Mouse (Mus musculus) kidney, postnatal 10 days (tissue): ENCODE data around the gene Opcml.

Experiments used
- DNase-seq: peaks from one replicate; pipeline ENCODE4 v3.0.0; 2021; ENCODE audit warnings: mixed read lengths

The Opcml gene

GRCm38 (mm10) chr9:28262021-28262420 lies 471.4 kb downstream of the Opcml start:
- no peak for DNase-seq

GRCm38 (mm10) chr9:28262896-28263295 lies 472.3 kb downstream of the Opcml start:
- no peak for DNase-seq

- no peak for DNase-seq
Observed at GRCm38 (mm10) chr9:28264761-28265160, 474.2 kb downstream of the Opcml start.

GRCm38 (mm10) chr9:28273816-28274215 lies 483.2 kb downstream of the Opcml start:
- no peak for DNase-seq

- no peak for DNase-seq
Observed at GRCm38 (mm10) chr9:28278555-28278954, 488.0 kb downstream of the Opcml start.

- DNase-seq, result no peak
Observed at GRCm38 (mm10) chr9:28281025-28281424, 490.4 kb downstream of the Opcml start.

GRCm38 (mm10) chr9:28281571-28281970 lies 491.0 kb downstream of the Opcml start:
- DNase-seq, result no peak

GRCm38 (mm10) chr9:28285016-28285415 lies 494.4 kb downstream of the Opcml start:
- no peak for DNase-seq

GRCm38 (mm10) chr9:28286384-28286783 lies 495.8 kb downstream of the Opcml start:
- DNase-seq, result no peak

GRCm38 (mm10) chr9:28287485-28287884 lies 496.9 kb downstream of the Opcml start:
- DNase-seq, result no peak

GRCm38 (mm10) chr9:28289696-28290330 lies 499.2 kb downstream of the Opcml start:
- DNase-seq, result no peak

GRCm38 (mm10) chr9:28303659-28304058 lies 513.1 kb downstream of the Opcml start:
- DNase-seq, result no peak

- no peak for DNase-seq
Observed at GRCm38 (mm10) chr9:28306364-28307121, 516.0 kb downstream of the Opcml start.

- no peak for DNase-seq
Observed at GRCm38 (mm10) chr9:28307122-28307430, 516.5 kb downstream of the Opcml start.

GRCm38 (mm10) chr9:28307481-28308050 lies 517.0 kb downstream of the Opcml start:
- no peak for DNase-seq

- no peak for DNase-seq
Observed at GRCm38 (mm10) chr9:28317881-28318280, 527.3 kb downstream of the Opcml start.

- DNase-seq, result no peak
Observed at GRCm38 (mm10) chr9:28319021-28319755, 528.6 kb downstream of the Opcml start.

- no peak for DNase-seq
Observed at GRCm38 (mm10) chr9:28319802-28320201, 529.2 kb downstream of the Opcml start.

GRCm38 (mm10) chr9:28327985-28328384 lies 537.4 kb downstream of the Opcml start:
- no peak for DNase-seq

- no peak for DNase-seq
Observed at GRCm38 (mm10) chr9:28328434-28328833, 537.9 kb downstream of the Opcml start.

- no peak for DNase-seq
Observed at GRCm38 (mm10) chr9:28329477-28329876, 538.9 kb downstream of the Opcml start.

- no peak for DNase-seq
Observed at GRCm38 (mm10) chr9:28336511-28337208, 546.1 kb downstream of the Opcml start.

GRCm38 (mm10) chr9:28337837-28338236 lies 547.3 kb downstream of the Opcml start:
- DNase-seq, result no peak
